Mouse (Mus musculus): ENCODE measurements around the gene Shtn1.

- TF ChIP-seq CTCF (IDR thresholded peaks at IDR 0.05; ENCODE audit: borderline replicate concordance, control insufficient read depth, extremely low read depth, insufficient read depth, low read length, poor library complexity), result no peak
- TF ChIP-seq POLR2A (IDR thresholded peaks at IDR 0.05; ENCODE audit: control insufficient read depth, extremely low read depth, insufficient read depth, low read length, poor library complexity), result no peak
Observed at GRCm38 (mm10) chr19:59033241-59033640, 42.7 kb downstream of the Shtn1 start.

Measured in thymus, adult 2 months (tissue).